Mouse (Mus musculus): Measurements from ENCODE around the gene Orai2. TPM values are rescaled to one million over a fixed set of nuclear protein-coding genes. Genes with fewer than 3 reads are reported as not detected.
A peak's percentile ranks its signal among the peaks of the same experiment; 100 is the strongest.
"Not testable (repeated sequence)": the region's sequence is repeated elsewhere in the genome, so short reads cannot be mapped to it uniquely, and the experiment has no call there.

Orai2 gene
- polyA plus RNA-seq, 1 experiment from 2014 or later, result 1.3 TPM

GRCm38 (mm10) chr5:136135571-136136291, 34.8 kb downstream of the Orai2 start, which contains the start of the genes Lrwd1 and Alkbh4:
Lrwd1 (minus strand) TSS chr5:136136074.
Alkbh4 (plus strand) TSS chr5:136136146.
- Histone ChIP-seq H3K36me3 (ENCODE audit: control insufficient read depth, insufficient read depth, low read length) (peaks cover 49% of the 10 kb centered on the region), H3K9ac (ENCODE audit: low read length) (peak within 1 kb of the TSS; percentile 88)
- WGBS, result under 1% methylated on average over 60 of the region's 60 CpGs

GRCm38 (mm10) chr5:136122165-136122564, 48.3 kb downstream of the Orai2 start:
- peaks cover 66% of the 10 kb centered on the region for H3K36me3 ChIP-seq (ENCODE audit: control insufficient read depth, insufficient read depth, low read length)
- H3K4me1 ChIP-seq (ENCODE audit: control insufficient read depth in 2 of 2, insufficient read depth in 2 of 2, low read length in 2 of 2), result peaks cover 5 to 10% of the 10 kb centered on the region in 2 experiments
- no peak overlapping the region for H3K4me3 ChIP-seq (ENCODE audit: control insufficient read depth in 1 of 2, insufficient read depth in 1 of 2, low read depth in 1 of 2, low read length in 2 of 2)
- no peak overlapping the region for H3K4me2 ChIP-seq (ENCODE audit: low read length)
- H3K9ac ChIP-seq (ENCODE audit: low read length), result no peak overlapping the region
- H3K9me3 ChIP-seq (ENCODE audit: control insufficient read depth, low read length), result no peaks in the 10 kb centered on the region
- ATAC-seq (ENCODE audit: insufficient number of reproducible peaks, insufficient read depth, low FRiP score, low read depth), result no peak
- WGBS, result 89% methylated on average over 10 of the region's 10 CpGs
- H3K27me3 ChIP-seq (ENCODE audit: control insufficient read depth, insufficient read depth, low read length), result no peaks in the 10 kb centered on the region
- H3K27ac ChIP-seq (replicated peaks in 1 of 2; ENCODE audit: control insufficient read depth in 1 of 2, insufficient read depth in 1 of 2, low read depth in 2 of 2, low read length in 2 of 2), result no peak overlapping the region

More at GRCm38 (mm10) chr5:136135571-136136291, 34.8 kb downstream of the Orai2 start, which contains the start of the genes Lrwd1 and Alkbh4:
- H3K4me2 ChIP-seq (ENCODE audit: low read length), result peak within 1 kb of the TSS; percentile 78
- H3K4me1 ChIP-seq (ENCODE audit: control insufficient read depth in 2 of 2, insufficient read depth in 2 of 2, low read length in 2 of 2), result peaks cover 6 to 14% of the 10 kb centered on the region in 2 experiments
- no peaks in the 10 kb centered on the region for H3K9me3 ChIP-seq (ENCODE audit: control insufficient read depth, low read length)
- ATAC-seq (ENCODE audit: insufficient number of reproducible peaks, insufficient read depth, low FRiP score, low read depth), result peak; percentile 89
- no peaks in the 10 kb centered on the region for H3K27me3 ChIP-seq (ENCODE audit: control insufficient read depth, insufficient read depth, low read length)
- peak within 1 kb of the TSS; percentile 82 to 85 for H3K4me3 ChIP-seq (ENCODE audit: control insufficient read depth in 1 of 2, insufficient read depth in 1 of 2, low read depth in 1 of 2, low read length in 2 of 2)
- H3K27ac ChIP-seq (replicated peaks in 1 of 2; ENCODE audit: control insufficient read depth in 1 of 2, insufficient read depth in 1 of 2, low read depth in 2 of 2, low read length in 2 of 2), result peak within 1 kb of the TSS; percentile 33 to 64; a peak in 2 of 4 replicates

GRCm38 (mm10) chr5:136116784-136117112, 53.8 kb downstream of the Orai2 start:
- Histone ChIP-seq H3K9ac (ENCODE audit: low read length) (peak overlapping the region; percentile 95), H3K4me3 (ENCODE audit: control insufficient read depth in 1 of 2, insufficient read depth in 1 of 2, low read depth in 1 of 2, low read length in 2 of 2) (peak overlapping the region; percentile 86 to 97), H3K9me3 (ENCODE audit: control insufficient read depth, low read length) (no peaks in the 10 kb centered on the region), H3K4me2 (ENCODE audit: low read length) (peak overlapping the region; percentile 95), H3K36me3 (ENCODE audit: control insufficient read depth, insufficient read depth, low read length) (peaks cover 24% of the 10 kb centered on the region), H3K4me1 (ENCODE audit: control insufficient read depth in 2 of 2, insufficient read depth in 2 of 2, low read length in 2 of 2) (peaks cover 5 to 18% of the 10 kb centered on the region in 2 experiments), H3K27ac (replicated peaks in 1 of 2; ENCODE audit: control insufficient read depth in 1 of 2, insufficient read depth in 1 of 2, low read depth in 2 of 2, low read length in 2 of 2) (peak overlapping the region in 1 of 2 experiments; percentile 65; a peak in 1 of 4 replicates), H3K27me3 (ENCODE audit: control insufficient read depth, insufficient read depth, low read length) (no peaks in the 10 kb centered on the region)
- WGBS, result under 1% methylated on average over 22 of the region's 22 CpGs
- ATAC-seq (ENCODE audit: insufficient number of reproducible peaks, insufficient read depth, low FRiP score, low read depth), result peak; percentile 28

- WGBS, result 2% methylated on average over 42 of the region's 42 CpGs
- peak within 1 kb of the TSS in 1 of 2 experiments; percentile 65; a peak in 1 of 4 replicates for H3K27ac ChIP-seq (replicated peaks in 1 of 2; ENCODE audit: control insufficient read depth in 1 of 2, insufficient read depth in 1 of 2, low read depth in 2 of 2, low read length in 2 of 2)
- ATAC-seq (ENCODE audit: insufficient number of reproducible peaks, insufficient read depth, low FRiP score, low read depth), result peak; percentile 88
These were observed 54.4 kb downstream of the Orai2 start, which contains the start of gene Polr2j for GRCm38 (mm10) chr5:136115891-136116783. Polr2j (plus strand) TSS chr5:136116631.

GRCm38 (mm10) chr5:136113546-136113945, 57.0 kb downstream of the Orai2 start:
- not testable (repeated sequence) for H3K36me3 ChIP-seq (ENCODE audit: control insufficient read depth, insufficient read depth, low read length); H3K9ac ChIP-seq (ENCODE audit: low read length); H3K27ac ChIP-seq (replicated peaks in 1 of 2; ENCODE audit: control insufficient read depth in 1 of 2, insufficient read depth in 1 of 2, low read depth in 2 of 2, low read length in 2 of 2); H3K9me3 ChIP-seq (ENCODE audit: control insufficient read depth, low read length); ATAC-seq (ENCODE audit: insufficient number of reproducible peaks, insufficient read depth, low FRiP score, low read depth); H3K4me2 ChIP-seq (ENCODE audit: low read length); H3K4me3 ChIP-seq (ENCODE audit: control insufficient read depth in 1 of 2, insufficient read depth in 1 of 2, low read depth in 1 of 2, low read length in 2 of 2); H3K27me3 ChIP-seq (ENCODE audit: control insufficient read depth, insufficient read depth, low read length)
- WGBS, result 33% methylated on average over 3 of the region's 4 CpGs
- H3K4me1 ChIP-seq (ENCODE audit: control insufficient read depth in 2 of 2, insufficient read depth in 2 of 2, low read length in 2 of 2), result peaks cover 5 to 18% of the 10 kb centered on the region in 2 experiments

More at GRCm38 (mm10) chr5:136115891-136116783, 54.4 kb downstream of the Orai2 start, which contains the start of gene Polr2j:
- Histone ChIP-seq H3K36me3 (ENCODE audit: control insufficient read depth, insufficient read depth, low read length) (peaks cover 18% of the 10 kb centered on the region), H3K9me3 (ENCODE audit: control insufficient read depth, low read length) (no peaks in the 10 kb centered on the region), H3K9ac (ENCODE audit: low read length) (peak within 1 kb of the TSS; percentile 95), H3K4me3 (ENCODE audit: control insufficient read depth in 1 of 2, insufficient read depth in 1 of 2, low read depth in 1 of 2, low read length in 2 of 2) (peak within 1 kb of the TSS; percentile 86 to 97), H3K27me3 (ENCODE audit: control insufficient read depth, insufficient read depth, low read length) (no peaks in the 10 kb centered on the region), H3K4me1 (ENCODE audit: control insufficient read depth in 2 of 2, insufficient read depth in 2 of 2, low read length in 2 of 2) (peaks cover 5 to 18% of the 10 kb centered on the region in 2 experiments), H3K4me2 (ENCODE audit: low read length) (peak within 1 kb of the TSS; percentile 95)

- H3K9ac ChIP-seq (ENCODE audit: low read length), result no peak overlapping the region
- H3K9me3 ChIP-seq (ENCODE audit: control insufficient read depth, low read length), result no peaks in the 10 kb centered on the region
- WGBS, result 54% methylated on average over 3 of the region's 3 CpGs
- ATAC-seq (ENCODE audit: insufficient number of reproducible peaks, insufficient read depth, low FRiP score, low read depth), result no peak
- no peak overlapping the region for H3K27ac ChIP-seq (replicated peaks in 1 of 2; ENCODE audit: control insufficient read depth in 1 of 2, insufficient read depth in 1 of 2, low read depth in 2 of 2, low read length in 2 of 2)
- H3K4me2 ChIP-seq (ENCODE audit: low read length), result no peak overlapping the region
- H3K27me3 ChIP-seq (ENCODE audit: control insufficient read depth, insufficient read depth, low read length), result no peaks in the 10 kb centered on the region
- H3K4me1 ChIP-seq (ENCODE audit: control insufficient read depth in 2 of 2, insufficient read depth in 2 of 2, low read length in 2 of 2), result no peaks in the 10 kb centered on the region
- no peaks in the 10 kb centered on the region for H3K36me3 ChIP-seq (ENCODE audit: control insufficient read depth, insufficient read depth, low read length)
- H3K4me3 ChIP-seq (ENCODE audit: control insufficient read depth in 1 of 2, insufficient read depth in 1 of 2, low read depth in 1 of 2, low read length in 2 of 2), result no peak overlapping the region
These were observed 61.5 kb downstream of the Orai2 start for GRCm38 (mm10) chr5:136109042-136109441.

GRCm38 (mm10) chr5:136108486-136108885, 62.0 kb downstream of the Orai2 start:
- H3K36me3 ChIP-seq (ENCODE audit: control insufficient read depth, insufficient read depth, low read length), result no peaks in the 10 kb centered on the region
- no peak overlapping the region for H3K4me3 ChIP-seq (ENCODE audit: control insufficient read depth in 1 of 2, insufficient read depth in 1 of 2, low read depth in 1 of 2, low read length in 2 of 2)
- ATAC-seq (ENCODE audit: insufficient number of reproducible peaks, insufficient read depth, low FRiP score, low read depth), result no peak
- no peak overlapping the region for H3K4me2 ChIP-seq (ENCODE audit: low read length)
- H3K27me3 ChIP-seq (ENCODE audit: control insufficient read depth, insufficient read depth, low read length), result no peaks in the 10 kb centered on the region
- WGBS, result 46% methylated on average over 2 of the region's 2 CpGs
- H3K9me3 ChIP-seq (ENCODE audit: control insufficient read depth, low read length), result no peaks in the 10 kb centered on the region
- no peak overlapping the region for H3K27ac ChIP-seq (replicated peaks in 1 of 2; ENCODE audit: control insufficient read depth in 1 of 2, insufficient read depth in 1 of 2, low read depth in 2 of 2, low read length in 2 of 2)
- no peaks in the 10 kb centered on the region for H3K4me1 ChIP-seq (ENCODE audit: control insufficient read depth in 2 of 2, insufficient read depth in 2 of 2, low read length in 2 of 2)
- no peak overlapping the region for H3K9ac ChIP-seq (ENCODE audit: low read length)
